Mouse (Mus musculus): ENCODE measurements at regions not wholly inside any gene's neighbourhood (a gene's known extent, or its start where the extent isn't known, plus 50 kb on each side); places are given as distances from the start of the nearest gene placed in this dataset.

DNA sequence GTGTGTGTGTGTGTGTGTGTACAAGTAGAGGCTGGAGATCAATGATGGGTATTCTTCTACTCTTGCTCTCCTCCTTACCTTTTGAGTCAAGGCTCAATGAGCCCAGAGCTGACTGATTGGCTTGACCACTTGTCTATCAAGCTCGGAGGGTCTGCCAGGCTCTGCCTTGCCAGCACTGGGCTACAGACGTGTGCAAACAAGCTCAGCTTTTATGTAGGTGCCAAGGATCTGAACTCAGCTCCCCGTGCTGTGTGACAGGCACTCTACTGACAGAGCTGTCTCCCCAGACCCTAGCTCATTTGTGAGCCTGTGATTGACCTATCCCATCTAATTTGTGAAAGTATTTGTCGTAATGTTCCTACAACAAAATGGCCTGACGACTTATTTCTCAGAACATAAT, 54.2 kb upstream of the Cdc42bpa start:
- no peak for DNase-seq (ENCODE audit: low spot score)

DNA sequence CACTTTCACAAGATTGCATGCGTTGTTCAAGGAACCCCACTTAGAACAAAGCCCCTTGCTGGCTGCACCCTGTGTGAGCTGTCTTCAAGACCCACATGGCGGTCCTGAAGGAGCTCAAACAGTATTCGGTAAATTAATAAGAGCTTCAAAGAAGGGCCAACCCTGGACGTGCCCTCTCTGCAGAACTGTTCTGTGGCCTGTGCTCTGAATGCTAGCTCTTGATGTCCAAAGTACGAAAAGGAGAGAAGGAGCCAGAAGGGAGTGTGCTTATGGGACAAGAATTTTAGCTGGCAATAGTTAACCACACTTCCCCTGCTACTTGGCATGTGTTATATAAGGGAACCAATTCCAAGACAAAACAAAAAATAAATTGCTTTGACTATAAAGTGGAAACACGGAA, 67.6 kb upstream of the Cdc42bpa start:
- no peak for DNase-seq (ENCODE audit: low spot score)

DNA sequence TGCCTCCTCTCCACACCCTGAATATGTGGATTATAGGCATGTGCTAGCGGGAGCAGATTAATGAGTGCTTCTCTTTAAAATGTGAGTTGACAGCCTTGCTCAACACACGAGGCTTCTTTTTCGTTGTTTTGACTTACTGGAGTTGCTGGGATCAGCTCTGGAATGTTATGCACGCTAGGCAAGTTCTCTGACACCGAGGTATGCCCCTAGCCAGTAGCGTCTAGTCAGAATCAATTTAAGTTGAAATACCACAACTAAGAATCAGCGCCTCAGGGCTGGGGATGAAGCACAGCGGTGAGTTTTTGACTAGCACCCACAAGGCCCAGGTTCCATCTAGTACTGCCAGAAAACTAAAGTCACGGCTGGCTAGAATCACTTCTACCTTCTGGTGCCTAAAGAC, 72.4 kb upstream of the Cdc42bpa start:
- no peak for DNase-seq (ENCODE audit: low spot score)

DNA sequence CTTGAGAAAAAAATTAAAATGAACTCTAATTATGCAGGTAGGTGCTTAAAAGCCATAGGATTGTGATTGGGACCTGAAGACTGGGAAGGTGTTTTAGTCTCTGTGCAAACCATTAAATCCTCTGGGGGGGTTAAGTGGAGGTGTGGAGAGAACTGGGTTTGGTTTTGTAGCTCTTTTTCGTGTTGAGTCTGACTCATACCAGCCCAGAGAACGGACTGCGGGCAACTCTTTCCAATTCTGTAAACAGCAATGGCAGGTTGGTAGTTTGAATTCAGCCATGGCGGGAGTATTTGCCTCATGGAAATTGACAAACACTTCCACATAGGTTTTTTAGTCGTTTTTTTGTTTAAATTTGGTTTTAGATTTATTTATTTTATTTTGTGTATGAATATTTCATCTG, 77.7 kb upstream of the Ahctf1 start:
- DNase-seq (ENCODE audit: low spot score): no peak

DNA sequence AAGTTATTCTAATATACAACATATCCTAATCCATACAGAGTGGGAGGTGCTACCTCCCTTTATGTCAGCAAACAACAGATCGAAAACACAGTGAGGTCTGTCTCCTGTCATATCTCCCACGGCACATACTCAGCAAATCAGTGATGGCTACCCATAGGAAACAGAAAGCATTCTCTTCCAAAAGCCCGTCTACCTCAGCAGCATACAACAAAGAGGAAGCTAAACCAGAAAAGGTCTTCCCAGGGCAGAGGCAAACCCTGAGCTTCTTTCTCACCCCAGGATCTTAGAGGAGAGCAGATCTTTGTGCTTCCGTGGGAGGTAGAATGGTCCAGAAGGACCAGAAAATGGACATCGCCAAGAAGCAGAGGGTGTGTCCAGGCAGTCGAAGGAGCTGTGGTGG, 74.4 kb upstream of the Ahctf1 start:
- DNase-seq (ENCODE audit: low spot score): peak; percentile 7

DNA sequence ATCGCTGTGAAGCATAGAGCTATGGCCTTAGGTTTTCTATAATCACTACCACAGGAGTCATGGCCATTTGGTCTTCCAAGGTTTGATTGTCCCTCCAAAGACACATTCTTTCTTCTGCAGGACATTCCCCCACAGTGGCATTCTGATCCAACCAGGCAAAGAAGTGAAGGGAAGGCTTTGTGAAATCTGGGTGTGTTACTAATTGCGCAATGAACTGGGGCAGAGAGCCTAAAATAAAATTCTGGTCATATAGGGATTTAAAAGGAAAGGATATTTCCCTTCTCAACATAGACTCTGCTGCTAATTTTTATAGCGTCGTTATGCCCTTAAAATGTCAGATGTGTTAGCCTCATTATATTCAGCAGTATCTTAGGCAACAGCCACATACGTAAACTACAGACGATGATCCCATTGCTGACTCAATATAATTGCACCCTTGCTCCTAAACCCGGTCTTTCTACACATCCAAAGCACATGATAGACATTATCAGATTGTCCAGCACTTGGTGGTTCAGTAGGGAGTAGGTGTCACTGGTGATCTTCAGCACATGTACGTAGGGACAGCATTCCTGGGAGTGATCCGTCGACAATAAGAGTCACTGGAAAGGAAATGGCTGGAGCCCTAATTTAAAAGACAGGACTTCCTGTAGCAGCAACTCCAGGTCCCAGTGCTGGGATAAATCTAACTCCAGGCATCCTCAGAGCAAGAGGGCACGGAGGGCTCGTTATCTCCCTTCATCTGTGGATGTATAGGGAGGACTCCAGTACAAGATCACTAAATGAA, 70.5 kb upstream of the Ahctf1 start:
- DNase-seq (ENCODE audit: low spot score): no peak

DNA sequence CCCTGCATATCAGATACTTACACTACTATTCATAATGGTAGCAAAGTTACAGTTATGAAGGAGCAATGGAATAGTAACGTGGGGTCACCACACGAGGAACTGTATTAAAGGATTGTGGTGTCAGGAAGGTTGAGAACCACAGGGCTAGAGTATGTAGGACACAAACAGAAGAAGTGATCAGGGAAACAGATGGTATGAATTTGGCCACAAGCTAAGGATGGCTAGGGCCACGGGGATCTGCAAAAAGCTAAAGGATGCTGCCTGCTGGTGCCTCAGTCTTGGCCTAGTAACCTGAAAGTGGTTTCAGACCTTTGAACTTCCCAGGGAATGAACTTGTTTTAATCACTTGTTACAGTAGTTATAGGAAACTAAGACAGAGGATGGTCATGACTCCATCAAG, 68.5 kb upstream of the Ahctf1 start:
- no peak for DNase-seq (ENCODE audit: low spot score)

DNA sequence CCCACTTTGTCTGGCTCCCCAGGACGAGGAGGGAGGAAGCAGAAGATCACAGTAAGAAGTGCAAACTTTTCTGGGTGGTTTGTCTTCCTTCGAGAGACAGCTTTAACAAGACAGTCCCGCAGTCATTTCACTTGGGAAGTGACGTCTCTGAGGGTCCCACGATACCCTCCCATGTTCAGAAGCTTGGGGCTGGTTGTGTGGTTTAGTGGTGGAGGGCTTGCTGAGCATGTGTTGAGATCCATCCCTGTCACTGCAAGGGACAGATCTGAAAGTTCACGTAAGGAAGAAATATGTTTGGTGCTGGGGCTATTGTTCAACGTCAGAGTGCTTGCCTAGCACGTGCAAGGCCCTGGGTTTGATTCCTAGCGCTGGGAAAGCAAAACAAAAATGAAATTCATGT, 65.2 kb upstream of the Ahctf1 start:
- no peak for DNase-seq (ENCODE audit: low spot score)

DNA sequence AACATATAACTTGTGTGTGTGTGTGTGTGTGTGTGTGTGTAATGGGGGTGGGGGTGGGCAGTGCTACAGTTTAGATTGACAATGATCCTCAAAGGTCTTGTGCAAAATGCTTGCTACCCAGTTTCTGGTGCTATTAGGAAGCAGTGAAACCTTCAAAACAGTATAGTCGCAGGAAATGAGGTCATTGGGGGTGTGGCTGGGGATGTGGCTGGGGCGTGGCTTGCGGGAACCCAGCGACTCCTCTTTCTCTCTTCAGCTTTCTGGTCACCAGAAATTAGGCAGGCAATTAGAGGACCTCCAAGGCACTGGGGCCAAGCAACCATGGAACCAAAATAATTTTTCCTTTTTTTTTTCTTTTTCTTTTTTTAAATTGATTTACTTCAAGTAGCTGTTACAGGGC, 64.0 kb upstream of the Ahctf1 start:
- DNase-seq (ENCODE audit: low spot score): no peak

DNA sequence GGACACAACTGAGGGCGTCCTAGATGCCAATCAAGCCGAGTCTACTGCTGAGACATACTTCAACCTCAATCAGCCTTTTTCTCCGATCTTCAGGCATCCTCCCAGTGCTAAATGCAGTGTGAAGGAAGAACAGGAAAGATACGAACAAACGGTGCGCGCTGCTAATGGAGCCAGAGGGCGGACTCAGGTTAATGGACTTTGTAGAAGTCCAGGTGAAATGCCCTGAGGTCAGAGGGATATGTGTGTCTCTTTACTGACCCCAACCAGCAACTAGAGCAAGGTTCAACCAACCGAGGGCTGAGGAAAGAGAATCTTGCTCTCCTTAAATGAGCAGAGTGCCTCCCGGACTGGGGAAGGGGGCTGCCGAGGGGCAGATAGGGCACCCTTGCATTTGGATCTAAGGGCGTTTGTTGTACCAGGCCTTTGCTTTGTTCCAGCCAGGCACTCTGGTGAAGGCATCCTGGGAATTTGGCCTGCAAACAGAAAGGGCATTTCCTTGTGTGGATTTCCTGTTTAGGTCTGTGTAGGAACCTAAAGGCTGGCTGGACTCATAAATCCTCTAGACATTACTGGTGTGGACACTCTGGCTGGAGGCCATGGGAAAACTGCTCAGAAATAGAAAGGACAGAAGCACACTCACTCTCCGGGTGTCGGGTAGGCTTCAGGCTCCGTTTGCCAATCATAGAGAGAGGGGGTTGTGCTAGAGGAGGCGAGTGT, 62.7 kb upstream of the Ahctf1 start:
- DNase-seq (ENCODE audit: low spot score): no peak

DNA sequence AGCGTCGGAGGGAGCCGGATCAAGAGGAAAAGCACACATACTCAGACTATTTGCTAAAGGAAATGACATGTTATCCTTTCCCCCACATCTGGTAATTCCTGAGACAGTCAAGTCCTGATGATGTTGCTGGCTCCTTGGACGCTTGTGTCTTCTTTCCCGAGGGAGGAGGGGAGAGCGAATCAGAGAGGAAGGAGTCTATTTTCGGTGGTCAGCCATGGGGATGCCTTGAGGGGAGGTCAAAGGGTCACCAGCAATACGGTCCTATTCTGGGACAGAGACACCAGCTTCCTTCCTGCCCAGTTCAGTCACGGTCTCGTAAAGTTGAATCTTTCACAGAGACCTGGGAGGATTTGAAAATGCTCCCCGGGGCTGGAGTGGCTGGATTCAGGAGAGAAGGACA, 62.1 kb upstream of the Ahctf1 start:
- no peak for DNase-seq (ENCODE audit: low spot score)

DNA sequence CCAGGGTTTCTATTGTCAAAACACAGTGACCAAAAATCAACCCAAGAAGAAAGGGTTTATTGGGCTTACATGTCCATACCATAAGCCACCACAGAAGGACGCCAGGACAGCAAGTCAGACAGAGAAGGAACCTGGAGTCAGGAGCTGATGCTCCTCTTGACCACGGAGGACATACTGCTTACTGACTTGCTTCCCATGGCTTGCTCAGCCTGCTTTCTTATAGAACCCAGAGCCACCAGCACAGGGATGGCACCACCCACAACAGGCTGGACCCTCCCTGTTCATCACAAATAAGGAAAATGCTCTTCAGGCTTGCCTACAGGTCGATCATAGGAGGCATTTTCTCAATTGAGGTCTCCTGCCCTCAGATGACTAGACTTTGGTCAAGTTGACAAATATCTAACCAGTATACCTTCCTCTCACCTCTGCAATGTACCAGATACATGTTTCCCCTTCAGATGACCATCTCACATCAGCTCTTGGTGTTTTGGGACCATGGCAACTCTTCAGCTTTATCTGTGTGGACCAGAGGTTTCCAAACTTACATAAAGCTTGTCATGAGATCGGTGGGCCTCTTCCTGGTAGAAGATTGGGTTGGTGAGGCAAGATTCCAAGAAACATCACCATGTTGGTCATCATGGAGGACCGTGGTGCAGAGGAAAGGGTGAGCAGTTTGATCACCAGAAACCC, 61.2 kb upstream of the Ahctf1 start:
- DNase-seq (ENCODE audit: low spot score): no peak

DNA sequence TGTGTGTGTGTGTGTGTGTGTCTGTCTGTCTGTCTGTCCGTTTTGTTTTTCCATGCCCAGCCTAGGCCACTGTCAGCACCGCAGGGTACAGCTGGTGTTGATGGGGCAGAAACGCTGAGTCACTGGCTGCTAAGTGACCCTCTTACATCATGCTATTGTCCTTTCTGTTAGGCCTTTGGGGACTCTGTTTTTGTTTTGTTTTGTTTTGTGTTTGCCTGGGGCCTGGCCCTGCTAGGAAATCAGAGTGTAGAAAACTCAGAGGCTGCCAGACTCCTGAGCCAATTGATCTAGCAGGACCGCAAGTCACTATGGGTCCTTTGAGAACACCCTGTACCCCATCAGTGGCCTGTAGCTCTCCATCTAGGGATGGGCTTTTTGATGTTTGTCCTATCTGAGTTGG, 59.9 kb upstream of the Ahctf1 start:
- DNase-seq (ENCODE audit: low spot score): no peak

DNA sequence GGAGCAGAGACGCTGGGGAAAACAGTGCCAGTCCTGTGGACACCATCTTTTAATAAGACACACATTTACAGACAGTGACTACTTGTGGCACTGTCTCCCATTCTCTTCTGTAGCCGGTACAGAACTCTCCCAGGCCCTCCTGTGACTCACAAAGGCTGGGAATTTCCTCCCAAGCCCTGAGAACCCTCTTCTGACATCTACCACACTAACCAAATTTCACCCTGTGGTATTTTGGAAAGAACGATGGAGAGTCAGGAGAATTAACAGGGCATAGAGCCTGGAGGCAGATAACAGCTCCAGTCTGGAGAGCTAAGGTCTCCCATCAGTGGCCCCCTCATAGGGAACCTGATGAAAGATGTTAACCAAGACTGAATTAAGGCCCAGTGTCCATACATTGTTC, 59.5 kb upstream of the Ahctf1 start:
- DNase-seq (ENCODE audit: low spot score): no peak

DNA sequence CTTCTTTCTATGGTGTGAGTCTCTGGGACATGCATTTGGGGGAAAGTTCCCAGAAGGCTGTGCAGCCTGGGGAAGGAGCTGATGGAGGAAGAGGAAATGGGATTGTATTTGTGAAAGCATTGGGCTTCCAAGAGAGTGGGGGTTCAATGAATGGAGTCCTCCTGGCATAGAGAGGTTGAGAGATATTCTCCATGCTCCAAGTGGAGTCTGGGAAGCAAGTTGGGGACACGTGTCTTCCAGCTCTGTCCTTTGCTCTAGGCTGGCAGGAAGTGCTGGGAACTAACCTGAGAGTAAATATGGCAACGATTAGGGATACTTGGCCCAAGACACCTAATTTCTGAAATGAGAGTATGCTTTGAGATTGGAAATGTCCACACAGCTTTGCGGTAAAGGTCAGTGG, 58.3 kb upstream of the Ahctf1 start:
- no peak for DNase-seq (ENCODE audit: low spot score)

DNA sequence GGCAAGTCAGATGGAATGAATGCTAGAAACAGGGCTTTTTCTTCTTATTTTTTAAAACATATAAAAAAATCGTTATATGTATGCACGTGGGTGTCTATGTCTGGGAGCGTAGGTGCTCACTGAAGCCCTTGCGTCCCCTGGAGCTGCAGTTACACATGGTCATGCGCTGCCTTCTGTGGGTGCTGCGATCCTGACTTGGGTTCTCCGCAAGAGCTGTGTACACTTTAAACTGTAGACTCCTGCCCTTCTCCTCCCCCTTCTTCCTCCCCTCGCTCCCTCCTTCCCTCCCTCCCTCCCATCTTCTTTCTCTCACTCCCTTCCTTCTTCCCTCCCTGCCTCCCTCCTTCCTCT, 56.0 kb upstream of the Ahctf1 start:
- DNase-seq (ENCODE audit: low spot score): no peak

DNA sequence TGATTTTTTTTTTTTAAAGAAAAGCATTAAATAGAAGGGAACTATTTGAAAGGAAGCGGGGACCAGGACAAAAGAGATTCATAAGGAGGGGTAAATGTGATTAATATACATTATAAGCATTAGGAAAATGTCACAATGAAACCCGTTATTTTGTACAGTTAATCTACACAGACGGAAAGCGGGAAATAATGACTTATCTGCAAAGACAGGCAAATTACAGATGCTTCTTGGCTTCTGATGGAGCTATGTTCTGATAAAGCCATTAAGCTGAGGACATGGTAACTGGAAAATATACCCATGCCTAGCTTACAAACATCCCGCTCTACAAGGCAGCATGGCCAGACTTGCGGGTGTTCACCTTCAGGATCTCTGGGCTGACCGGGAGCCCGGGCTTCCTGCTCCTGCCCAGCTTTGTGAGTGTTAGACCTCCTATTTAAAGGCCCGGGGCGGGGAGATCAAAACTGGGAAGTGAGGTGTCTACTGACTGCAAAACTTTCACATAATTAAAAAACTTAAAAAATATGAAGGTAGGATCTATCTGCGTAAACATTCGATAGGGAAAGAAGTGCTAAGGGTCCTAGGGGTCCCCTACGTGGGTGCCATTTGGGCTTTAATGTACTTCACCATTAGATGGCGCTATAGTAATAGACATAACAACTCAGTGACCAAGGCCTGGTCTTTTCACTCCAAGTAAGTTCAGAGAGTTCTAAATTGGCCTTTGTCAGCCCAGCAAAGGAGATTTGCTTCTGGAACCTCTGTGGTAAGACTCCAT, 55.5 kb upstream of the Ahctf1 start:
- DNase-seq (ENCODE audit: low spot score): no peak

DNA sequence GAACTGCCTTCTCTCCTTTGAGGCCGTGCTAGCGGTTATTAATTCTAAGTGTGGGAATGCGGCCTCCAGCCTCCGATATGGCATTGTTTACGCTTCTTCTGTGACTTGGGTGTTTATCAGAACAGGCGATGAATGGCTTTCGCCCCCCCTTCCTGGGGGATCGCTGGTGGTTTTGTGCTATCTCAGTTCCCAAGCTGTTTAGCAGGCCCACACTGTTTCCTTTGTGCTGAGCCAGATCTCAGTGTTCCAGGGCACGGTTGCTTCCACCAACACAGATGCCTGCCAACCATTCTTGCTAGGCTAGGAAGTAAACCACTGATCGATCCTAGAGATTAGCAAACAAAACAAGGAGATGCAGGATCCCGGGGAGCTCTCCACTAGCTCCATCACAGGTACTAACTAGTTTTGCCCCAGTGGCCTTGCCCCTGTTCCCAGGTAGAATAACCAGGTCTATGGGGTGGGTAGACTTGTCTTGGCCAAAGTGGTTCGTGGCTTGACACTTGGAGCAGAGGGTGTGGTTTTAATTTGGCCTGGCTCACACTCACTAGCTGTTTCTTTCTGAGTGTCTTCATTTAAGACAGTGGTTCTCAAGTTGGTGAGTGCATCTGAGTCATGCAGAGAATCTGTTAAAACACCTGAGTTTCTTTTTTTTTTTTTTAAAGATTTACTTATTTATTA, 50.9 kb upstream of the Ahctf1 start:
- DNase-seq (ENCODE audit: low spot score): peak; percentile 51

Data from testis, postnatal 10 days (tissue).